8 mouse cellular contexts compared by ENCODE assay signal in the genomic region with DNA sequence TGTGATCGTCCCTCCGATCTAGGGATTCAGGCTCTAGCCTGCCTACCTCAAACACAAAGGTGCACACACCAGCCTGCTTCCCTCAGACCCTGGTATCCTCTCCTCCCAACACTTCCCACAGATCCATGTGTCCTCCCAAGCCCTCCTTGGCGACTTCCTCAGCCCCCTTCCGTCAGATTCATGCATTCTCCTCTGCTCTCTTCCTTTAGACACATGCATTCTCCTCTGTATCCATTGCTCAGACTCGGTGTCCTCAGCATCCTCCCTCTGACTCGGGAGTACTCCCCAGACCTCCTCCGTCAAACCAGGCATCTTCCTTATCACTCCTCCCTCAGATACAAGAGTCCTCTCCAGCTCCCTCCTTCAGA. TPM values are rescaled to one million over a fixed set of nuclear protein-coding genes. Genes with fewer than 3 reads are reported as not detected.
A peak's percentile ranks its signal among the peaks of the same experiment; 100 is the strongest.
DNase-seq lines count a peak whose midpoint lies in the region; ATAC-seq and TF ChIP-seq lines count a peak whose summit lies in the region.

No protein-coding gene starts in this region.

- H3K27ac ChIP-seq in heart, embryonic 10.5 days, result peak overlapping the region; percentile 93
- peak overlapping the region; percentile 80 for H3K27ac ChIP-seq in forebrain, embryonic 16.5 days (ENCODE audit: low read length)
- peak overlapping the region; percentile 91 for H3K27ac ChIP-seq in liver, embryonic 15.5 days (replicated peaks)

- no peaks in the 10 kb centered on the region for H3K27me3 ChIP-seq in heart, embryonic 10.5 days (ENCODE audit: insufficient read depth, poor library complexity, severe bottlenecking)
- H3K27me3 ChIP-seq in E14TG2a.4 (ENCODE audit: insufficient read depth, low read length), result no peaks in the 10 kb centered on the region
- no peaks in the 10 kb centered on the region for H3K27me3 ChIP-seq in forebrain, embryonic 16.5 days (replicated peaks; ENCODE audit: control insufficient read depth, insufficient read depth, low read length)
- H3K27me3 ChIP-seq in liver, embryonic 15.5 days, result no peaks in the 10 kb centered on the region; the same call in 1 of the 2 replicates

- H3K9ac ChIP-seq in forebrain, embryonic 16.5 days (replicated peaks; ENCODE audit: low read depth, low read length), result peak overlapping the region; percentile 78
- H3K9ac ChIP-seq in liver, embryonic 15.5 days, result peak overlapping the region; percentile 65

- no peak for DNase-seq in heart, embryonic 10.5 days (ENCODE audit: low spot score)
- DNase-seq in heart, postnatal 36 days, result no peak
- DNase-seq in gastrocnemius, adult 8-10 months (ENCODE audit: low spot score in 2 of 2), result no peak
- no peak for DNase-seq in right cerebral cortex, postnatal 4 days
- DNase-seq in natural killer cell, adult 2 months (ENCODE audit: low spot score in 2 of 2), result no peak

- under 1% methylated on average over 7 of the region's 7 CpGs for WGBS in heart, embryonic 10.5 days
- under 1% methylated on average over 7 of the region's 7 CpGs for WGBS in forebrain, embryonic 16.5 days
- WGBS in liver, embryonic 15.5 days (ENCODE audit: insufficient replicate concordance), result under 1% methylated on average over 7 of the region's 7 CpGs

- H3K4me2 ChIP-seq in forebrain, embryonic 16.5 days (ENCODE audit: low read length), result peak overlapping the region; percentile 91
- H3K4me2 ChIP-seq in liver, embryonic 15.5 days, result peak overlapping the region; percentile 88

- H3K4me1 ChIP-seq in heart, embryonic 10.5 days, result peaks cover 54% of the 10 kb centered on the region
- peaks cover 90% of the 10 kb centered on the region for H3K4me1 ChIP-seq in E14TG2a.4 (replicated peaks; ENCODE audit: low read depth, low read length)
- H3K4me1 ChIP-seq in forebrain, embryonic 16.5 days (replicated peaks; ENCODE audit: control insufficient read depth, insufficient read depth, low read length), result peaks cover 26% of the 10 kb centered on the region
- peaks cover 58% of the 10 kb centered on the region for H3K4me1 ChIP-seq in liver, embryonic 15.5 days (replicated peaks)

- no peak for TF ChIP-seq CTCF in E14TG2a.4 (conservative IDR thresholded peaks at IDR 0.05; ENCODE audit: low read length)

- H3K36me3 ChIP-seq in heart, embryonic 10.5 days, result peaks cover 33% of the 10 kb centered on the region
- H3K36me3 ChIP-seq in E14TG2a.4 (ENCODE audit: insufficient read depth, low read length), result peaks cover 51% of the 10 kb centered on the region
- H3K36me3 ChIP-seq in forebrain, embryonic 16.5 days (ENCODE audit: control insufficient read depth, insufficient read depth), result peaks cover 4% of the 10 kb centered on the region; the same call in 1 of the 2 replicates
- H3K36me3 ChIP-seq in liver, embryonic 15.5 days (replicated peaks), result peaks cover 34% of the 10 kb centered on the region

- ATAC-seq in forebrain, embryonic 16.5 days, result no peak
- ATAC-seq in liver, embryonic 15.5 days (ENCODE audit: insufficient read depth), result no peak

- no peaks in the 10 kb centered on the region for H3K9me3 ChIP-seq in heart, embryonic 10.5 days
- H3K9me3 ChIP-seq in E14TG2a.4 (ENCODE audit: low read length), result no peaks in the 10 kb centered on the region
- no peaks in the 10 kb centered on the region for H3K9me3 ChIP-seq in forebrain, embryonic 16.5 days (ENCODE audit: control insufficient read depth, low read length)
- H3K9me3 ChIP-seq in liver, embryonic 15.5 days (replicated peaks), result no peaks in the 10 kb centered on the region

- peak overlapping the region; percentile 72 for H3K4me3 ChIP-seq in heart, embryonic 10.5 days
- H3K4me3 ChIP-seq in E14TG2a.4 (replicated peaks; ENCODE audit: low read length), result peak overlapping the region; percentile 96
- H3K4me3 ChIP-seq in forebrain, embryonic 16.5 days (replicated peaks; ENCODE audit: low read length), result peak overlapping the region; percentile 66
- H3K4me3 ChIP-seq in liver, embryonic 15.5 days (replicated peaks), result peak overlapping the region; percentile 71

- intact Hi-C loops in heart, postnatal 36 days (cut with DNase I), result loop anchor here (2.0 to 5.0 kb wide), 2 partner anchors 27 to 37 kb away; partner anchors contain the start of gene Snrnp70

RNA-seq across cellular contexts. Expression of gene Gys1, which starts 0.8 kb away (rescaled TPM):
- 79.9 and 124 TPM in 2 replicates for polyA plus RNA-seq in heart, embryonic 10.5 days (2016; fragmentation: Nextera tagmentation; extraction: Ambion mirVana)
- 100 to 1,000 TPM in 1 of 2 experiments, 10 to 100 TPM in 1; 96.0 to 102 TPM for total RNA-seq in heart, postnatal 36 days (2021)
- 19.9 and 21.6 TPM in 2 replicates for polyA plus RNA-seq in forebrain, embryonic 16.5 days (2015; fragmentation: Nextera tagmentation; extraction: Ambion mirVana)
- 6.8 and 7.7 TPM in 2 replicates for polyA plus RNA-seq in liver, embryonic 15.5 days (2015; fragmentation: Nextera tagmentation; extraction: Ambion mirVana)
- 100 to 1,000 TPM; 265 to 308 (median 299) TPM for total RNA-seq in gastrocnemius, adult 8-10 months (2022)

RNA-seq across cellular contexts. Expression of gene Ruvbl2, which starts 4.1 kb away (rescaled TPM):
- polyA plus RNA-seq in heart, embryonic 10.5 days (2016; fragmentation: Nextera tagmentation; extraction: Ambion mirVana), result 121 and 175 TPM in 2 replicates
- 10 to 100 TPM; 22.5 to 23.7 TPM for total RNA-seq in heart, postnatal 36 days (2021)
- polyA plus RNA-seq in forebrain, embryonic 16.5 days (2015; fragmentation: Nextera tagmentation; extraction: Ambion mirVana), result 137 and 147 TPM in 2 replicates
- 67.1 and 74.2 TPM in 2 replicates for polyA plus RNA-seq in liver, embryonic 15.5 days (2015; fragmentation: Nextera tagmentation; extraction: Ambion mirVana)
- total RNA-seq in gastrocnemius, adult 8-10 months (2022), result 10 to 100 TPM; 22.4 to 28.6 (median 24.0) TPM

RNA-seq across cellular contexts. Expression of gene Lhb, which starts 13.2 kb away (rescaled TPM):
- not detected in 2 replicates for polyA plus RNA-seq in heart, embryonic 10.5 days (2016; fragmentation: Nextera tagmentation; extraction: Ambion mirVana)
- not detected for total RNA-seq in heart, postnatal 36 days (2021)
- polyA plus RNA-seq in forebrain, embryonic 16.5 days (2015; fragmentation: Nextera tagmentation; extraction: Ambion mirVana), result 0.44 and 0.65 TPM in 2 replicates
- not detected in 2 replicates for polyA plus RNA-seq in liver, embryonic 15.5 days (2015; fragmentation: Nextera tagmentation; extraction: Ambion mirVana)
- under 1 TPM in 2 of 4 experiments, not detected in 2; 0.46 to 0.61 TPM for total RNA-seq in gastrocnemius, adult 8-10 months (2022)

RNA-seq across cellular contexts. Expression of gene Ntf5, which starts 20.3 kb away (rescaled TPM):
- 1.5 and 2.6 TPM in 2 replicates for polyA plus RNA-seq in heart, embryonic 10.5 days (2016; fragmentation: Nextera tagmentation; extraction: Ambion mirVana)
- under 1 TPM in 1 of 2 experiments, not detected in 1; 0.30 TPM for total RNA-seq in heart, postnatal 36 days (2021)
- polyA plus RNA-seq in forebrain, embryonic 16.5 days (2015; fragmentation: Nextera tagmentation; extraction: Ambion mirVana), result 0.10 TPM in 1 of 2 replicates, not detected in the other
- polyA plus RNA-seq in liver, embryonic 15.5 days (2015; fragmentation: Nextera tagmentation; extraction: Ambion mirVana), result 0.22 and 0.24 TPM in 2 replicates
- total RNA-seq in gastrocnemius, adult 8-10 months (2022), result 1 to 10 TPM; 3.7 to 4.9 (median 4.3) TPM

RNA-seq across cellular contexts. Expression of gene Ftl1, which starts 25.9 kb away (rescaled TPM):
- 4,578 and 4,939 TPM in 2 replicates for polyA plus RNA-seq in heart, embryonic 10.5 days (2016; fragmentation: Nextera tagmentation; extraction: Ambion mirVana)
- 100 to 1,000 TPM; 246 to 262 TPM for total RNA-seq in heart, postnatal 36 days (2021)
- 5,701 and 5,899 TPM in 2 replicates for polyA plus RNA-seq in forebrain, embryonic 16.5 days (2015; fragmentation: Nextera tagmentation; extraction: Ambion mirVana)
- polyA plus RNA-seq in liver, embryonic 15.5 days (2015; fragmentation: Nextera tagmentation; extraction: Ambion mirVana), result 6,104 and 6,562 TPM in 2 replicates
- total RNA-seq in gastrocnemius, adult 8-10 months (2022), result 100 to 1,000 TPM in 3 of 4 experiments, 10 to 100 TPM in 1; 83.2 to 132 (median 121) TPM
